Mouse (Mus musculus) heart, postnatal 10 days (tissue): ENCODE data around the gene Krtap6-1. TPM values are rescaled to one million over a fixed set of nuclear protein-coding genes. Genes with fewer than 3 reads are reported as not detected.
"Not testable (repeated sequence)": the region's sequence is repeated elsewhere in the genome, so short reads cannot be mapped to it uniquely, and the experiment has no call there.

ENCODE experiments used
- DNase-seq, 2 experiments: peaks; one replicate each; pipeline ENCODE4 v3.0.0; 2021
- intact Hi-C: fragments of 180-260 bp; cut with DNase I; formaldehyde crosslinking; loops from one replicate; pipeline ENCODE4 v1.15.1; 2025
- total RNA-seq, 2 experiments: library from RNA; stranded (reverse); gene quantifications; 2 replicates each; pipeline ENCODE4 v1.2.3; 2021

The Krtap6-1 gene
- not detected for total RNA-seq

DNA sequence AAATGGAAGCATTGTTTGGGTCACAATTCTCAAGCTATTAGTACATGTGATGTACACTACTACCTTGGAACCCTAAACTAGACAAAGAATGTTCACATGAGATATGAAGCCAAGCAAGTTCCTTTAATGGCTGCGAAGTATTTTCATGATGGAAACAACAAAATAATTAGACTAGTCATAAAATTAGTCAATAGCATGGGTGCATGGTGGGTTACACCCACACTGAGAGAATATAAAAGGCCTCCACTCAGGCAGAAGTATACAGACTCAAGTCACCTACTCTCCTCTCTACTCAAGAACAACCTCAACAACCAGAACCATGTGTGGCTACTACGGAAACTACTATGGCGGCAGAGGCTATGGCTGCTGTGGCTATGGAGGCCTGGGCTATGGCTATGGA lies at the start of gene Krtap6-1:
Gene Krtap6-1, plus strand, starts transcription at position 301 of the 400 bp plus-strand sequence.
- intact Hi-C loops, DNase-seq: not testable (repeated sequence)

GRCm38 (mm10) chr16:89010659-89011058 lies 20.8 kb upstream of the Krtap6-1 start, which contains the start of gene Krtap22-2:
Gene Krtap22-2, minus strand, starts transcription at chr16:89010759.
- intact Hi-C loops = no loop called here
- no peak for DNase-seq

DNA sequence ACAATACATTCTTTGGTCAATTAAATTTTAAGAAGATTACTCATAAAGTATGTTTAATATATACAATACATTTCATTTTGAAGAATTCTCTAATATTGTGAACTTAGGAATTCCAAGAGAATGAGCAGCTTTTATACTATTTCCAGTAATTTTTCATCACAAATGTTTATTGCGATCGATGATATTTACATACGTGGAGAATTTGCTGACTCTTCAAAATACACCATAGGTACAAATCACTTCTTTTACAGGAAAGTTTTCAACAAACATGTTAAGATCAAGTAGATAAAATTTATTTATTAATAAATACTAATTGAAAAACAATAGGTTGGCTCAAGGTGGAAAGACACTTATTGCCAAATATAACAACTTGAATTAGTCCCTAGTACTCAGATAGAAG lies 17.5 kb upstream of the Krtap6-1 start:
- intact Hi-C loops = no loop called here
- no peak for DNase-seq

DNA sequence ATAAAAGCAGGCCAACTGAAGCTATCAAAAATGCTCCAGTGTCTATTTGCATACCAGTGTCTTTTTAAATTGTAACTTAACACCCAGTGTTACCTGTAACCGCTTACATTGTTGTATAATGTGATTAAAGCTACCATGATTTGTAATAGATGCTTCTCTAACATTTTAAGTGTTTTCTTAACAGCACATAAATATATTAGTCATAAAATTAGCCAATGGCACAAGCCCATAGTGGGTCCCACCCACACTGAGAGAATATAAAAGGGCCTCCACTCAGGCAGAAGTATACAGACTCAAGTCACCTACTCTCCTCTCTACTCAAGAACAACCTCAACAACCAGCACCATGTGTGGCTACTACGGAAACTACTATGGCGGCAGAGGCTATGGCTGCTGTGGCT lies 16.5 kb upstream of the Krtap6-1 start, which contains the start of gene Gm10229:
Gene Gm10229, plus strand, starts transcription at position 301 of the 400 bp plus-strand sequence.
- intact Hi-C loops, DNase-seq: not testable (repeated sequence)

DNA sequence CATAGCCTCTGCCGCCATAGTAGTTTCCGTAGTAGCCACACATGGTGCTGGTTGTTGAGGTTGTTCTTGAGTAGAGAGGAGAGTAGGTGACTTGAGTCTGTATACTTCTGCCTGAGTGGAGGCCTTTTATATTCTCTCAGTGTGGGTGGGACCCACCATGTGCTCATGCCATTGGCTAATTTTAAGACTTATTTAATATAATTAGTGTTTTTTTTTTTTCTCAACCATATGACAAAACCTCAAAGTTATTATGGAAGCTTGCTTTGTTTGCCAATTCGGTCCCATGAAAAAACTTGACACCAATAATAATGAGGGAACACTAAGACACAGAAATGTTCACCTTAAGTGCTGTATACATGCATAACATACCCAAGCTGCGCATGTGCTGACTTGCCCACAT lies 9.9 kb downstream of the Krtap6-1 start, which contains the start of gene Gm10228:
Gene Gm10228, minus strand, starts transcription at position 101 of the 400 bp plus-strand sequence.
- DNase-seq, intact Hi-C loops: not testable (repeated sequence)

DNA sequence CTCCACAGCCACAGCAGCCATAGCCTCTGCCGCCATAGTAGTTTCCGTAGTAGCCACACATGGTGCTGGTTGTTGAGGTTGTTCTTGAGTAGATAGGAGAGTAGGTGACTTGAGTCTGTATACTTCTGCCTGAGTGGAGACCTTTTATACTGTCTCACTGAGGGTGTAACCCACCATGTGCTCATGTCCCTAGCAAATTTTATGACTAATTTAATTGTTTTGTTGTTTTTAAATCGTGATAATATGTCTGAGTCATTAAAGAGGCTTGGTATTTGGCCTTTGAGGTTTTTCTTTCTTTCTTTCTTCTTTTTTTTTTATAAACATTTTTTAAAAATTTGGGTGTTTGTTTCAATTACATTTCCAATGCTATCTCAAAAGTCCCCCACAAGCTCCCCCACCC lies 16.3 kb downstream of the Krtap6-1 start, which contains the start of gene Krtap6-5:
Gene Krtap6-5, minus strand, starts transcription at position 101 of the 400 bp plus-strand sequence.
- intact Hi-C loops = no loop called here
- no peak for DNase-seq

DNA sequence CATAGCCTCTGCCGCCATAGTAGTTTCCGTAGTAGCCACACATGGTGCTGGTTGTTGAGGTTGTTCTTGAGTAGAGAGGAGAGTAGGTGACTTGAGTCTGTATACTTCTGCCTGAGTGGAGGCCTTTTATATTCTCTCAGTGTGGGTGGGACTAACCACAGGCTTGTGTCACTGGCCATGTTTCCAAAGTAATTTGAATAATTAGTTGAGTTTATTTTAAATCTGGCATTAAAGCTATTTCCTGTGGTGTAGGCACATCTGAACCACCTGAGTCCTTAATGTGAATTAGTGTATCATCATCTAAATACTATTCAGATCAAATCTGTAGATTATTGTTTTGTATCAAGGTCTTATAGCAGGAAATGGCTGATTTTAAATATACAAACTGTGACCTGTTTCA lies 32.4 kb downstream of the Krtap6-1 start, which contains the start of gene 1110025L11Rik:
Gene 1110025L11Rik, minus strand, starts transcription at position 101 of the 400 bp plus-strand sequence.
- DNase-seq, intact Hi-C loops: not testable (repeated sequence)

DNA sequence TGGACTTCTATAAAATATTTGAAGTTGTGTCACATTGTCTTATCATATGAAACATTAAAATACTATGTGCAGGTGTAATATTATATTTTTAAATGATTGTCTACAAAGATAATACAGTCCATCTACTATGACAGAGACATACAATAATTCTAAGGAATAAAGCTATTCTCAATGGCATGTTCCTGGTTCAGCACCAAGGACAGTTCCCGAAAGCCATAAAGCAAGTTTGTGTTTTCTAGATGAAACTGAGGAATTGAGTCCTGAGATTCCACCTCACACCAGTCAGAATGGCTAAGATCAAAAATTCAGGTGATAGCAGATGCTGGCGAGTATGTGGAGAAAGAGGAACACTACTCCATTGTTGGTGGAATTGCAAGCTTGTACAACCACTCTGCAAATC lies 39.5 kb downstream of the Krtap6-1 start:
- peak in 1 of 2 experiments; percentile 6 for DNase-seq

More for the DNA sequence above, 39.5 kb downstream of the Krtap6-1 start:
- intact Hi-C loops = not testable (repeated sequence)

Other genes starting within 250 kb of the Krtap6-1 start
- not detected for gene Gm20741, start 219.5 kb upstream of the Krtap6-1 start, total RNA-seq
- gene Krtap15, start 211.5 kb upstream of the Krtap6-1 start, total RNA-seq = not detected
- not detected for gene Krtap14, start 205.6 kb upstream of the Krtap6-1 start, total RNA-seq
- not detected for gene Krtap19-1, start 162.3 kb upstream of the Krtap6-1 start, total RNA-seq
- not detected for gene Krtap19-2, start 157.4 kb upstream of the Krtap6-1 start, total RNA-seq
- gene Krtap19-3, start 153.7 kb upstream of the Krtap6-1 start, total RNA-seq = not detected
- gene Krtap19-4, start 146.6 kb upstream of the Krtap6-1 start, total RNA-seq = not detected
- not detected for gene Krtap19-5, start 135.2 kb upstream of the Krtap6-1 start, total RNA-seq
- gene Krtap19-9b, start 99.4 kb upstream of the Krtap6-1 start, total RNA-seq = not detected
- gene Krtap16-3, start 68.8 kb upstream of the Krtap6-1 start, total RNA-seq = not detected
- not detected for gene Krtap22-2, start 20.9 kb upstream of the Krtap6-1 start, total RNA-seq
- not detected for gene Gm10229, start 16.4 kb upstream of the Krtap6-1 start, total RNA-seq
- gene Gm10228, start 9.8 kb downstream of the Krtap6-1 start, total RNA-seq = not detected
- gene Krtap6-5, start 16.2 kb downstream of the Krtap6-1 start, total RNA-seq = not detected
- gene 1110025L11Rik, start 32.3 kb downstream of the Krtap6-1 start, total RNA-seq = not detected
- gene Krtap6-3, start 52.3 kb downstream of the Krtap6-1 start, total RNA-seq = not detected
- gene Gm6358, start 109.2 kb downstream of the Krtap6-1 start, total RNA-seq = not detected
- not detected for gene Gm10061, start 119.4 kb downstream of the Krtap6-1 start, total RNA-seq
- not detected for gene Gm9789, start 126.3 kb downstream of the Krtap6-1 start, total RNA-seq
- not detected for gene Gm7735, start 137.8 kb downstream of the Krtap6-1 start, total RNA-seq
- gene 1110057P08Rik, start 143.0 kb downstream of the Krtap6-1 start, total RNA-seq = not detected
- gene Krtap20-2, start 174.2 kb downstream of the Krtap6-1 start, total RNA-seq = not detected